Mouse (Mus musculus) thymus, adult 2 months (tissue): ENCODE results near the gene Gm45140. TPM values are rescaled to one million over a fixed set of nuclear protein-coding genes. Genes with fewer than 3 reads are reported as not detected.

ENCODE experiments used
- DNase-seq: peaks from one replicate; pipeline ENCODE4 v3.0.0; 2021
- H3K27ac ChIP-seq: fragments of 200-500 bp; 2 replicates; pipeline ENCODE4 v1.5.1; 2012; ENCODE audit warnings: low read length, control low read depth; ENCODE audit not compliant: control insufficient read depth, insufficient read depth
- H3K27me3 ChIP-seq: fragments of 200-500 bp; 2 replicates; pipeline ENCODE4 v1.6.1; 2012; ENCODE audit warnings: mild to moderate bottlenecking, low read length, moderate library complexity, mixed read lengths; ENCODE audit not compliant: control insufficient read depth, insufficient read depth
- H3K36me3 ChIP-seq: fragments of 200-500 bp; 2 replicates; pipeline ENCODE4 v1.6.1; 2012; ENCODE audit warnings: mild to moderate bottlenecking, low read length, moderate library complexity; ENCODE audit not compliant: control insufficient read depth, insufficient read depth
- H3K4me1 ChIP-seq: fragments of 200-500 bp; replicated peaks from 2 replicates; pipeline ENCODE4 v1.6.1; 2012; ENCODE audit warnings: low read length; ENCODE audit not compliant: control insufficient read depth, insufficient read depth
- H3K4me3 ChIP-seq: fragments of 200-500 bp; 2 replicates; pipeline ENCODE4 v1.5.1; 2012; ENCODE audit warnings: mild to moderate bottlenecking, low read length, control low read depth, moderate library complexity; ENCODE audit not compliant: control insufficient read depth, insufficient read depth
- CTCF ChIP-seq: fragments of 200-500 bp; IDR thresholded peaks from 2 replicates; pipeline ENCODE4 v1.5.1; 2012; ENCODE audit warnings: mild to moderate bottlenecking, control low read depth, low read length, moderate library complexity, borderline replicate concordance; ENCODE audit not compliant: control insufficient read depth, poor library complexity, insufficient read depth; ENCODE audit errors: extremely low read depth
- POLR2A ChIP-seq: fragments of 200-500 bp; IDR thresholded peaks from 2 replicates; pipeline ENCODE4 v1.6.1; 2012; ENCODE audit warnings: mild to moderate bottlenecking, low read length, control low read depth, moderate library complexity; ENCODE audit not compliant: control insufficient read depth, poor library complexity, insufficient read depth; ENCODE audit errors: extremely low read depth
- WGBS: fragments of 180-500 bp; shearing (Covaris S2); methylation state at CpG from one replicate; pipeline ENCODE4 v1.1.7; 2018; 5-methylcytosine and 5-hydroxymethylcytosine counted together
- polyA plus RNA-seq: library from polyadenylated mRNA; depleted of rRNA; stranded (reverse); fragments of >200 nt; gene quantifications from 2 replicates; pipeline ENCODE4 v1.2.3, GENCODE M21; 2012

Gene Gm45140
- polyA plus RNA-seq, 1 experiment, result 1.2 TPM

GRCm38 (mm10) chr6:87866211-87866610, 30.6 kb upstream of the Gm45140 start:
- no peaks in the 10 kb centered on the region for H3K27me3 ChIP-seq
- DNase-seq, result no peak
- TF ChIP-seq POLR2A (no peak), CTCF (no peak)
- no peak overlapping the region for H3K27ac ChIP-seq
- no peaks in the 10 kb centered on the region for H3K36me3 ChIP-seq
- 94% methylated on average over 6 of the region's 6 CpGs for WGBS
- no peaks in the 10 kb centered on the region for H3K4me1 ChIP-seq
- no peak overlapping the region for H3K4me3 ChIP-seq

GRCm38 (mm10) chr6:87857071-87857470, 21.5 kb upstream of the Gm45140 start:
- TF ChIP-seq CTCF (no peak), POLR2A (no peak)
- Histone ChIP-seq H3K36me3 (no peaks in the 10 kb centered on the region), H3K4me3 (no peak overlapping the region), H3K27ac (no peak overlapping the region), H3K4me1 (no peaks in the 10 kb centered on the region), H3K27me3 (no peaks in the 10 kb centered on the region)
- WGBS, result 71% methylated on average over 1 of the region's 1 CpGs
- no peak for DNase-seq

- no peak for DNase-seq
- 76% methylated on average over 4 of the region's 4 CpGs for WGBS
- TF ChIP-seq POLR2A, result no peak
- no peak for TF ChIP-seq CTCF
- Histone ChIP-seq H3K27ac (no peak overlapping the region), H3K4me1 (peaks cover 6% of the 10 kb centered on the region), H3K27me3 (no peaks in the 10 kb centered on the region), H3K36me3 (no peaks in the 10 kb centered on the region; the same call in 1 of the 2 replicates), H3K4me3 (no peak overlapping the region)
Measured at GRCm38 (mm10) chr6:87853446-87853845, 17.9 kb upstream of the Gm45140 start.

GRCm38 (mm10) chr6:87851871-87852270, 16.3 kb upstream of the Gm45140 start:
- Histone ChIP-seq H3K4me3 (no peak overlapping the region), H3K27me3 (no peaks in the 10 kb centered on the region), H3K27ac (no peak overlapping the region), H3K36me3 (no peaks in the 10 kb centered on the region; the same call in 1 of the 2 replicates), H3K4me1 (peaks cover 6% of the 10 kb centered on the region)
- 95% methylated on average over 6 of the region's 6 CpGs for WGBS
- no peak for DNase-seq
- TF ChIP-seq CTCF, result no peak
- TF ChIP-seq POLR2A, result no peak

GRCm38 (mm10) chr6:87850900-87851614, 15.5 kb upstream of the Gm45140 start, which contains the start of gene Cnbp:
Cnbp (minus strand) TSS chr6:87851106.
- under 1% methylated on average over 55 of the region's 55 CpGs for WGBS
- TF ChIP-seq POLR2A (peak; percentile 97), CTCF (peak; percentile 68)
- no peaks in the 10 kb centered on the region for H3K27me3 ChIP-seq
- peak within 1 kb of the TSS; percentile 68 for H3K4me3 ChIP-seq
- no peaks in the 10 kb centered on the region; the same call in 1 of the 2 replicates for H3K36me3 ChIP-seq
- peak within 1 kb of the TSS; percentile 49 for H3K27ac ChIP-seq
- H3K4me1 ChIP-seq, result peaks cover 6% of the 10 kb centered on the region
- peak; percentile 96 for DNase-seq

GRCm38 (mm10) chr6:87850155-87850899, 14.7 kb upstream of the Gm45140 start:
- Histone ChIP-seq H3K36me3 (peaks cover 4% of the 10 kb centered on the region), H3K27me3 (no peaks in the 10 kb centered on the region), H3K4me3 (peak overlapping the region; percentile 68), H3K27ac (peak overlapping the region; percentile 38), H3K4me1 (peaks cover 6% of the 10 kb centered on the region)
- under 1% methylated on average over 73 of the region's 73 CpGs for WGBS
- DNase-seq, result no peak
- TF ChIP-seq POLR2A (no peak), CTCF (no peak)

GRCm38 (mm10) chr6:87849780-87850154, 14.2 kb upstream of the Gm45140 start:
- Histone ChIP-seq H3K27me3 (no peaks in the 10 kb centered on the region), H3K27ac (peak overlapping the region; percentile 38; the same call in 1 of the 2 replicates), H3K4me1 (peaks cover 6% of the 10 kb centered on the region), H3K36me3 (peaks cover 10% of the 10 kb centered on the region), H3K4me3 (peak overlapping the region; percentile 68)
- WGBS, result 0% methylated on average over 8 of the region's 8 CpGs
- TF ChIP-seq CTCF (no peak), POLR2A (no peak)
- DNase-seq, result peak; percentile 17
